Mouse (Mus musculus): Measurements from ENCODE around the gene Dlg2. TPM values are rescaled to one million over a fixed set of nuclear protein-coding genes. Genes with fewer than 3 reads are reported as not detected.

Gene Dlg2
- polyA plus RNA-seq, 1 experiment from 2014 or later, result 0.51 TPM

DNA sequence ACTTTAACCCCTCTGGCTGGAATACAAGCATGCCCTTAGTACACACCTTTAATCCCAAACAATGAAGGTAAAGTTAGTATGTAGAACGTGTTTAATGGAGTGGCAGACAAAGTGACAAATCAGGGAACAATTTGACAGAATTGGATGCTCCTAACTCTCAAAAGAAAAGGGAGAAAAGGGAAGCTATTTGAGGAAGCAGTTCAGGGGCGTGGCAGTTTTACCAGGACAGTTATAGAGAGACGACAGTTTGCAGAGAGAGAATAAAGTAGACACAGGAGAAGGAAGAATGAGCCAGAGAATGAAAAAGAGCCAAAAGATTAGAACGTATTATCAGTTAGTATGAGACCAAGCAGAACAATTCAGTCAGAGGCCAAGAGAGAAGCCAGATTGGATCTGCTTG lies 1122.1 kb downstream of the Dlg2 start:
- WGBS (ENCODE audit: insufficient replicate concordance), result 25% methylated on average over 4 of the region's 4 CpGs
- Histone ChIP-seq H3K9ac (ENCODE audit: low read depth, low read length) (no peak overlapping the region), H3K27ac (ENCODE audit: low read length) (no peak overlapping the region), H3K4me1 (ENCODE audit: control insufficient read depth, low read depth, low read length) (no peaks in the 10 kb centered on the region), H3K9me3 (replicated peaks; ENCODE audit: control insufficient read depth, low read length) (no peaks in the 10 kb centered on the region), H3K36me3 (ENCODE audit: control insufficient read depth, insufficient read depth) (no peaks in the 10 kb centered on the region), H3K4me2 (ENCODE audit: low read depth, low read length) (no peak overlapping the region), H3K27me3 (ENCODE audit: control insufficient read depth, insufficient read depth, low read depth, low read length) (no peaks in the 10 kb centered on the region), H3K4me3 (ENCODE audit: low read depth, low read length) (no peak overlapping the region)
- ATAC-seq (ENCODE audit: low read depth), result no peak

DNA sequence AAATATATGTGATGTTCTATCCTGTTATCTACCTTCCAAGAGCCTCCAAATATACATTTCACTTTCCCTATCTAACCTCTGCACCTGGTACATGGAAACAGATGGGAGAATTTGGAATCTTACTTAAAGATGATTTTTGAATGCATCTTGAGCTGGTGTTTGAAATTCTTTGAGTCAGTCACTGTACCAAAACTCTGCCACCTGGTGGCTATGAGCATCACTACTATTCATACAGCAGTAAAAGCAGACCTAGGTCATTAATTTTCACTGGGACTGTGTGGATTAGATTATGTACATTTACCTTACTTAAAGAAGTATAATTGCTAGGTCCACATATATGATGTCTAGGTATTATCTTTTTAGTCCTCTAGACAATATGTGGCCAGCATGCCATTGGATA lies 1124.8 kb downstream of the Dlg2 start:
- Histone ChIP-seq H3K4me3 (ENCODE audit: low read depth, low read length) (no peak overlapping the region), H3K4me1 (ENCODE audit: control insufficient read depth, low read depth, low read length) (no peaks in the 10 kb centered on the region), H3K27me3 (ENCODE audit: control insufficient read depth, insufficient read depth, low read depth, low read length) (no peaks in the 10 kb centered on the region), H3K36me3 (ENCODE audit: control insufficient read depth, insufficient read depth) (no peaks in the 10 kb centered on the region), H3K9ac (ENCODE audit: low read depth, low read length) (no peak overlapping the region), H3K27ac (ENCODE audit: low read length) (no peak overlapping the region), H3K9me3 (replicated peaks; ENCODE audit: control insufficient read depth, low read length) (no peaks in the 10 kb centered on the region), H3K4me2 (ENCODE audit: low read depth, low read length) (no peak overlapping the region)
- no peak for ATAC-seq (ENCODE audit: low read depth)

DNA sequence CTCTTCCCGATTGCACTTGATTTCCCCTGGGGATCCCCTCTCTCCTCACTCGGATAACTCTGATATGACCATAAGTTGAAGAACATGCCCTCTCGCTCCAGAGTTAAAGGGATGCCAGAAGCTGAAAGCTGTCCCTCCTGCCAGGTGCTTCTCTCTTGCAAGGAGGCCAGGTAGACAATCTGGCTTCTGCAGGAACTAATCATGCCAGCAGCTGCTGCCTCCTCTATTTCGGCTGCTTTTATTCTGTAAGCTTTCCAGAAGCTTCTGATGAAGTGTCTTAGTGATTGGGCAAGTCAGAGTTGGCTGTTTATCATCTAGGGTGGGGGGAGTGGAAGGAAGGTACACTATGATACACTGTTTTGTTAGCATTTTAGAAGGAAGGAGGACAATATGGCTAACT lies 1127.1 kb downstream of the Dlg2 start:
- no peak overlapping the region for H3K4me2 ChIP-seq (ENCODE audit: low read depth, low read length)
- no peaks in the 10 kb centered on the region for H3K4me1 ChIP-seq (ENCODE audit: control insufficient read depth, low read depth, low read length)
- H3K9ac ChIP-seq (ENCODE audit: low read depth, low read length), result no peak overlapping the region
- no peaks in the 10 kb centered on the region for H3K9me3 ChIP-seq (replicated peaks; ENCODE audit: control insufficient read depth, low read length)
- ATAC-seq (ENCODE audit: low read depth), result no peak
- no peaks in the 10 kb centered on the region for H3K36me3 ChIP-seq (ENCODE audit: control insufficient read depth, insufficient read depth)
- no peak overlapping the region for H3K4me3 ChIP-seq (ENCODE audit: low read depth, low read length)
- whole genome bisulfite sequencing (ENCODE audit: insufficient replicate concordance), result 66% methylated on average over 4 of the region's 4 CpGs
- no peaks in the 10 kb centered on the region for H3K27me3 ChIP-seq (ENCODE audit: control insufficient read depth, insufficient read depth, low read depth, low read length)
- no peak overlapping the region for H3K27ac ChIP-seq (ENCODE audit: low read length)

DNA sequence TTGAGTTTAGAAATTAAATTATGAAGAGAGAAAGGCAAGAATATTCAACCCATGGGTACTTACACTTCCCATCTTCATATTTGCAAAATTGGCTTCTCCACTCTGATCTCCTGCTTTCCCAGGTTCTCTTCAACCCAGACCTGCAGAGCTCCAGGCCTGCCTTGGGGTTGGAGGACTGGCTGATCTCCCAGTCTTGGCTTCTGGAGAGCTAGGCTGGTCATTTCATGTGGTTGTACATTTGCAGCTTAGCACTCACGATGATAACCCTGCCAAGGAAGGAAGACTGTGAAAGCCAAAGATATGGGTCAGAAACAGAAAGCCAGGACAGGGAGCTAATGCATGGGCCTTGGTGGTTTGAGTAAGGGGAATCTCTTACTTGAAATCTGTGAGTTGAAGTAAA lies 1176.6 kb downstream of the Dlg2 start:
- H3K4me3 ChIP-seq (ENCODE audit: low read depth, low read length), result no peak overlapping the region
- H3K9ac ChIP-seq (ENCODE audit: low read depth, low read length), result no peak overlapping the region
- H3K4me1 ChIP-seq (ENCODE audit: control insufficient read depth, low read depth, low read length), result no peaks in the 10 kb centered on the region
- H3K4me2 ChIP-seq (ENCODE audit: low read depth, low read length), result no peak overlapping the region
- H3K36me3 ChIP-seq (ENCODE audit: control insufficient read depth, insufficient read depth), result no peaks in the 10 kb centered on the region
- H3K27me3 ChIP-seq (ENCODE audit: control insufficient read depth, insufficient read depth, low read depth, low read length), result no peaks in the 10 kb centered on the region
- H3K9me3 ChIP-seq (replicated peaks; ENCODE audit: control insufficient read depth, low read length), result no peaks in the 10 kb centered on the region
- ATAC-seq (ENCODE audit: low read depth), result no peak
- H3K27ac ChIP-seq (ENCODE audit: low read length), result no peak overlapping the region
- 50% methylated on average over 1 of the region's 1 CpGs for WGBS (ENCODE audit: insufficient replicate concordance)

DNA sequence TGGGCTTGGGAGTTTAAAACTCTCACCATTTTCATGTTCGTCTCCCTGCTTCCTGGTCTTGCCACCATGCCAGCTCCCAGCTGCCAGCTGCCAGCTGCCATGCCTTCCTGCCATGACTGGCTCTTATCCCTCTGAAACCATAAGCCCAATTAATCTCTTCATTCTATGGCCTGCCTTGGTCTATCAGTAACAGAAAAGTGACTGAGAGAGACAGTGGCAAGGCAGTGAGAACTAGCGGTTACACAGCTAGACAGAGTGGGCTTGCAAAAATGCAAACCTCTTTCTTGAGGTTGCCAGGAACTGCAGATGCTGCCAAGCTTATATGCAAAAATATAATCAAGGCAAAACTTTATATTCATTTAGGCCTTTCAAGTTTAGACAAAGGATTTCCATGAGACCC lies 1183.0 kb downstream of the Dlg2 start:
- no peak overlapping the region for H3K9ac ChIP-seq (ENCODE audit: low read depth, low read length)
- H3K27me3 ChIP-seq (ENCODE audit: control insufficient read depth, insufficient read depth, low read depth, low read length), result no peaks in the 10 kb centered on the region
- WGBS (ENCODE audit: insufficient replicate concordance), result 48% methylated on average over 2 of the region's 2 CpGs
- no peak overlapping the region for H3K4me2 ChIP-seq (ENCODE audit: low read depth, low read length)
- H3K27ac ChIP-seq (ENCODE audit: low read length), result no peak overlapping the region
- H3K4me3 ChIP-seq (ENCODE audit: low read depth, low read length), result no peak overlapping the region
- H3K4me1 ChIP-seq (ENCODE audit: control insufficient read depth, low read depth, low read length), result no peaks in the 10 kb centered on the region
- no peak for ATAC-seq (ENCODE audit: low read depth)
- no peaks in the 10 kb centered on the region for H3K36me3 ChIP-seq (ENCODE audit: control insufficient read depth, insufficient read depth)
- no peaks in the 10 kb centered on the region for H3K9me3 ChIP-seq (replicated peaks; ENCODE audit: control insufficient read depth, low read length)

DNA sequence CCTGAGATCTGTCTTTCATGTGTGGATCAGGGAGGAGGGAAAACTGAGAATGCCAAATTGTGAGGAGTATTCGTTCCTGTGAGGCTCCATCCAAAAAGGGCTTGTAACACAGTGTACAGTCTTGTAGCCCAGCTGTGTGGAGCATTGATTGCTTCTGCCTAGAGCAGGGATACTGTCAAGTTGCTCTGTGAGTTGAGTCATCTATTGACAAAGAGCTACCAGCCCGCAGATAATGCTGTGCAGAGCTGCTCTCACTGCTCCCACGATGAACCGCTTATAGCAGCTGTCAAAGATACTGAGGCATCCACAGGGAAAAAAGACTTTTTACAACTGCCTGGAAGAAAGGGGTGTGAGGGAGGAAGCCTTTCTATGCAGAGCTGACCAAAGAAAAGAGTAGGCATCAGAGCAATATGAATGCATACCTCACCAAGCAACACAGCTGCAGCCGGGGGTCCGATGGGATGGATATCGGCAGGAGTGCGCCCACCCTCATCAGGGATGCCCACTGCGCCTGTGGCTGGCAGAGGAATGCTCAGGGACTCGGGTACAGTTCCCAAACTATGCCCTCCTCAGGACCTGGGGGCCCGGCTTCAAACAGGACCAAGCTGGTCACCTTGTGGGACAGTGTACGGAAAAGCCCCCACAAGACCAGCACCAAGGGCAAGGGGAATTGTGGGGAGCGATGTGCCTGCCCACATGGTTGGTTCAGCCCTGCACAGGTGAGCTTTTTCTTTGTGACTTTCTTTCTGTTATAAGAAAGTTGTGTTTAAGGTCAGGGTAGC lies 1196.0 kb downstream of the Dlg2 start:
- no peak overlapping the region for H3K27ac ChIP-seq (ENCODE audit: low read length)
- 58% methylated on average over 13 of the region's 13 CpGs for WGBS (ENCODE audit: insufficient replicate concordance)
- ATAC-seq (ENCODE audit: low read depth), result no peak

DNA sequence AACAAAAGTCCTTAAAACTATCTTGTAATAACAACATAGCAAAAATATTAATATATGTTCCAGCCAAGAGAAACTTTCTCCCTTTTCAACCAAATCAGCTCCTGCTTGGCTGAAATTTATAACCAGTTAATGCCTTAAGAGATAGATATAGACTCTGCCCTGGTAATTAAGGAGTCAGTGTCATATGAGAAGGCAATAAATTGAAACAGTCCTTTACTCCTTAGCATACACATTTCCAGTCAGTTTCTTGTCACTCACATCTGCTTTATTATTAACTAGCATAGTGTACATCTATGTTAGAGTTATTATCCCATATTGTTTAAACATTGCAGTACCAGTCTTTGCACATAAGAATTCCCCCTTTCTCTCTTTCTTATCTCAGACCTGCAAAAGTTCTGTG lies 1197.9 kb downstream of the Dlg2 start:
- Histone ChIP-seq H3K27ac (ENCODE audit: low read length) (no peak overlapping the region), H3K9me3 (replicated peaks; ENCODE audit: control insufficient read depth, low read length) (no peaks in the 10 kb centered on the region), H3K27me3 (ENCODE audit: control insufficient read depth, insufficient read depth, low read depth, low read length) (no peaks in the 10 kb centered on the region), H3K4me3 (ENCODE audit: low read depth, low read length) (no peak overlapping the region), H3K4me1 (ENCODE audit: control insufficient read depth, low read depth, low read length) (no peaks in the 10 kb centered on the region), H3K4me2 (ENCODE audit: low read depth, low read length) (no peak overlapping the region), H3K36me3 (ENCODE audit: control insufficient read depth, insufficient read depth) (no peaks in the 10 kb centered on the region), H3K9ac (ENCODE audit: low read depth, low read length) (no peak overlapping the region)
- ATAC-seq (ENCODE audit: low read depth), result no peak

More for the DNA sequence above, 1196.0 kb downstream of the Dlg2 start:
- H3K4me2 ChIP-seq (ENCODE audit: low read depth, low read length), result no peak overlapping the region
- no peaks in the 10 kb centered on the region for H3K27me3 ChIP-seq (ENCODE audit: control insufficient read depth, insufficient read depth, low read depth, low read length)
- no peak overlapping the region for H3K9ac ChIP-seq (ENCODE audit: low read depth, low read length)
- H3K4me3 ChIP-seq (ENCODE audit: low read depth, low read length), result no peak overlapping the region
- H3K36me3 ChIP-seq (ENCODE audit: control insufficient read depth, insufficient read depth), result no peaks in the 10 kb centered on the region
- H3K9me3 ChIP-seq (replicated peaks; ENCODE audit: control insufficient read depth, low read length), result no peaks in the 10 kb centered on the region
- no peaks in the 10 kb centered on the region for H3K4me1 ChIP-seq (ENCODE audit: control insufficient read depth, low read depth, low read length)

DNA sequence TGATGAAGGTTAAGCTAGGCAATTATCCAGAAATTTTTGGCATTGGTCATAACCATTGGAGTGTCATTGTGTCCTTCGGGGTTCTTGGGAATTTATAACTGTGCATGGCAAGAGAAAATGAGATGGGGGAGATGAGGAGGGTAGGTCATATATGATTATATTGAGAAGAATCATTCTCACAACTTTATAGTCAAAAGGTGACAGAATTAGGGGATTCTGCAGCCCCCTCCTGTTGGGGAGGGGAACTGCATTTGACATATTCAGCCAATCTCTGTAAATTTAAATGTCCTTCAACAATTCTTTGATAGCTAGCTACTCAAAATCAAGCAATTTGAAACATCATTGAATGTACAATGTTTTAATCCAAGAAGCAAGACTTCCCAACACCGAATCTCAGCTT lies 1201.5 kb downstream of the Dlg2 start:
- WGBS (ENCODE audit: insufficient replicate concordance), result 42% methylated on average over 2 of the region's 2 CpGs
- no peak for ATAC-seq (ENCODE audit: low read depth)
- Histone ChIP-seq H3K4me1 (ENCODE audit: control insufficient read depth, low read depth, low read length) (no peaks in the 10 kb centered on the region), H3K4me2 (ENCODE audit: low read depth, low read length) (no peak overlapping the region), H3K27me3 (ENCODE audit: control insufficient read depth, insufficient read depth, low read depth, low read length) (no peaks in the 10 kb centered on the region), H3K27ac (ENCODE audit: low read length) (no peak overlapping the region), H3K9me3 (replicated peaks; ENCODE audit: control insufficient read depth, low read length) (no peaks in the 10 kb centered on the region), H3K9ac (ENCODE audit: low read depth, low read length) (no peak overlapping the region), H3K36me3 (ENCODE audit: control insufficient read depth, insufficient read depth) (no peaks in the 10 kb centered on the region), H3K4me3 (ENCODE audit: low read depth, low read length) (no peak overlapping the region)

DNA sequence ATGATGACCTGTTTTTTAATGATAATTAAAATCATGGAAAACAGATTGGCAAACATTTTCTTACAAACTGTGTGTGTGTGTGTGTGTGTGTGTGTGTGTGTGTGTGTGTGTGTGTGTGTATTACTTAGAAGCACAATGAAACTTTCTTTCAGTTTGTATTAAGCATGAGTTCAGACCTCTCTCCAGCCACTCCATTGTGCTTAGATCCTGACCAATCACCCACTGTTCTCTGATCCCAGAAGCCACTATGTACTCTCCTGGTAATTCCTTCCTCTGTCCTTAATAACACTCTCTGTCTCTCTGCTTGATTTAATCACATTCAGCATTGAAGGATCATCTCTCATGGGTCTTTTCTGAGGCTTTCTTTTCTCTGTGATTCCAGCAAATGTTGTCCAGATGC lies 1211.5 kb downstream of the Dlg2 start:
- no peak overlapping the region for H3K9ac ChIP-seq (ENCODE audit: low read depth, low read length)
- H3K27ac ChIP-seq (ENCODE audit: low read length), result no peak overlapping the region
- H3K36me3 ChIP-seq (ENCODE audit: control insufficient read depth, insufficient read depth), result no peaks in the 10 kb centered on the region
- no peaks in the 10 kb centered on the region for H3K27me3 ChIP-seq (ENCODE audit: control insufficient read depth, insufficient read depth, low read depth, low read length)
- H3K4me2 ChIP-seq (ENCODE audit: low read depth, low read length), result no peak overlapping the region
- no peaks in the 10 kb centered on the region for H3K4me1 ChIP-seq (ENCODE audit: control insufficient read depth, low read depth, low read length)
- no peak for ATAC-seq (ENCODE audit: low read depth)
- no peaks in the 10 kb centered on the region for H3K9me3 ChIP-seq (replicated peaks; ENCODE audit: control insufficient read depth, low read length)
- H3K4me3 ChIP-seq (ENCODE audit: low read depth, low read length), result no peak overlapping the region

Data from liver, embryonic 16.5 days (tissue).